Mouse (Mus musculus): ENCODE measurements at regions not wholly inside any gene's neighbourhood (a gene's known extent, or its start where the extent isn't known, plus 50 kb on each side); places are given as distances from the start of the nearest gene placed in this dataset.

- ATAC-seq (no peak), DNase-seq (no peak)
- no peak overlapping the region for H3K27ac ChIP-seq (ENCODE audit: low read depth, low read length)
- TF ChIP-seq CTCF (IDR thresholded peaks at IDR 0.05; ENCODE audit: low read depth): no peak
- H3K4me2 ChIP-seq (ENCODE audit: low read depth): no peak overlapping the region
- H3K27me3 ChIP-seq (ENCODE audit: insufficient read depth, low read length): no peaks in the 10 kb centered on the region
- 47% methylated on average over 1 of the region's 1 CpGs for whole genome bisulfite sequencing
- no peaks in the 10 kb centered on the region for H3K36me3 ChIP-seq (ENCODE audit: insufficient read depth)
- H3K4me3 ChIP-seq (ENCODE audit: low read depth, low read length): no peak overlapping the region
- H3K9ac ChIP-seq: no peak overlapping the region
- H3K4me1 ChIP-seq (ENCODE audit: insufficient read depth): no peaks in the 10 kb centered on the region
- H3K9me3 ChIP-seq (ENCODE audit: low read length): no peaks in the 10 kb centered on the region
These were observed 116.1 kb downstream of the Atp6v1g3 start for GRCm38 (mm10) chr1:138389676-138390075.

GRCm38 (mm10) chr1:138418610-138419009, 145.1 kb downstream of the Atp6v1g3 start:
- Histone ChIP-seq H3K9me3 (ENCODE audit: low read length) (no peaks in the 10 kb centered on the region), H3K4me2 (ENCODE audit: low read depth) (no peak overlapping the region), H3K4me3 (ENCODE audit: low read depth, low read length) (no peak overlapping the region), H3K27me3 (ENCODE audit: insufficient read depth, low read length) (no peaks in the 10 kb centered on the region), H3K36me3 (ENCODE audit: insufficient read depth) (no peaks in the 10 kb centered on the region), H3K27ac (ENCODE audit: low read depth, low read length) (no peak overlapping the region), H3K4me1 (ENCODE audit: insufficient read depth) (no peaks in the 10 kb centered on the region), H3K9ac (no peak overlapping the region)
- DNase-seq (no peak), ATAC-seq (no peak)
- peak; percentile 24; the same call in 1 of the 2 replicates for TF ChIP-seq CTCF (IDR thresholded peaks at IDR 0.05; ENCODE audit: low read depth)
- WGBS: 66% methylated on average over 3 of the region's 3 CpGs

DNA sequence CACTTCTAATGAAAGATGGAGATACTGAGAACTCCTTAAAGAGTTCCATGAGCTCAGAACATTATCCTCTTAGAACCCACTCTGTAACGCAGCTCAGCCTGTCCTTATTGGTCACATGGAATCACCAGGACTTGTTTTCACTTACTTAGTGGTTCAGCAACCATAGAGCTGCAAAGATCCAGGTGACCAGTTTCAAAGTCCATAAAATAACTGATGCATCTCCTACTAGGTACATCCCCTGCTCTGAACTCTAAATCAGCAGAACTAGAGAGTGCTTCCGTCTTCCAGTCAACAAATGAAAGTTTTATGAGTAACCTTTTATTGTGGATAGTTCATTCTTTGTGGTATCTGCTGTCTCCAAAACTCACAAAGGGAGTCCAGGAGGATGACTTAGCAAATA, 153.9 kb downstream of the Atp6v1g3 start:
- no peak overlapping the region for H3K4me2 ChIP-seq (ENCODE audit: low read depth)
- ATAC-seq (no peak), DNase-seq (no peak)
- H3K9ac ChIP-seq: no peak overlapping the region
- H3K36me3 ChIP-seq (ENCODE audit: insufficient read depth): no peaks in the 10 kb centered on the region
- no peaks in the 10 kb centered on the region for H3K4me1 ChIP-seq (ENCODE audit: insufficient read depth)
- 92% methylated on average over 2 of the region's 2 CpGs for WGBS
- H3K27ac ChIP-seq (ENCODE audit: low read depth, low read length): no peak overlapping the region
- no peak overlapping the region for H3K4me3 ChIP-seq (ENCODE audit: low read depth, low read length)
- no peaks in the 10 kb centered on the region for H3K27me3 ChIP-seq (ENCODE audit: insufficient read depth, low read length)
- no peaks in the 10 kb centered on the region for H3K9me3 ChIP-seq (ENCODE audit: low read length)
- TF ChIP-seq CTCF (IDR thresholded peaks at IDR 0.05; ENCODE audit: low read depth): no peak
